In genomic region chr12:80406650-80407049, GRCm38 (mm10) we compare ENCODE assay signal across 9 mouse cellular contexts. TPM values are rescaled to one million over a fixed set of nuclear protein-coding genes. Genes with fewer than 3 reads are reported as not detected.
DNase-seq lines count a peak whose midpoint lies in the region; ATAC-seq and TF ChIP-seq lines count a peak whose summit lies in the region.
"Had no signal": no experiment of that assay in that cellular context is flagged by ENCODE, and none has a peak within 500 bp of the region (broad histone marks: within the 10 kb centered on the region; RNA-seq: fewer than 3 reads in every experiment).

No protein-coding gene starts in this region.

- WGBS in forebrain, postnatal 0 days, result 47% methylated on average over 3 of the region's 3 CpGs
- WGBS in forebrain, embryonic 15.5 days, result 37% methylated on average over 3 of the region's 3 CpGs
- WGBS in midbrain, embryonic 11.5 days, result 38% methylated on average over 3 of the region's 3 CpGs
- WGBS in midbrain, embryonic 13.5 days, result 42% methylated on average over 3 of the region's 3 CpGs

- no peak overlapping the region for H3K4me2 ChIP-seq in forebrain, postnatal 0 days (ENCODE audit: low read depth)
- H3K4me2 ChIP-seq in forebrain, embryonic 15.5 days (replicated peaks), result no peak overlapping the region
- no peak overlapping the region for H3K4me2 ChIP-seq in midbrain, embryonic 11.5 days
- H3K4me2 ChIP-seq in midbrain, embryonic 13.5 days (replicated peaks), result no peak overlapping the region
- H3K4me2 ChIP-seq: limb, embryonic 13.5 days had no signal

- peak; percentile 33 for DNase-seq in forebrain, postnatal 0 days
- DNase-seq in midbrain, embryonic 11.5 days (ENCODE audit: low spot score, missing footprints), result peak; percentile 90
- DNase-seq in adrenal gland, postnatal 25 days, result peak; percentile 51
- peak; percentile 53 for DNase-seq in hindlimb bud, embryonic 11.5 days (ENCODE audit: extremely low spot score, low read depth, low spot score)
- peak; percentile 69 for DNase-seq in naive thymus-derived CD4-positive, alpha-beta T cell, adult 2 months (ENCODE audit: low read depth)
- DNase-seq in frontal cortex, postnatal 36 days (ENCODE audit: low spot score in 2 of 2), result no peak

- TF ChIP-seq CTCF in forebrain, postnatal 0 days (IDR thresholded peaks at IDR 0.05; ENCODE audit: low read depth), result peak; percentile 70

- no peak overlapping the region for H3K9ac ChIP-seq in forebrain, postnatal 0 days
- H3K9ac ChIP-seq in forebrain, embryonic 15.5 days (replicated peaks), result no peak overlapping the region
- no peak overlapping the region for H3K9ac ChIP-seq in midbrain, embryonic 11.5 days (ENCODE audit: low read length)
- H3K9ac ChIP-seq in midbrain, embryonic 13.5 days (replicated peaks), result no peak overlapping the region
- H3K9ac ChIP-seq: limb, embryonic 13.5 days had no signal

- H3K27ac ChIP-seq in forebrain, postnatal 0 days (ENCODE audit: low read depth, low read length), result no peak overlapping the region
- H3K27ac ChIP-seq in forebrain, embryonic 15.5 days (replicated peaks), result no peak overlapping the region
- H3K27ac ChIP-seq in midbrain, embryonic 11.5 days (ENCODE audit: low read depth, low read length), result no peak overlapping the region
- no peak overlapping the region for H3K27ac ChIP-seq in midbrain, embryonic 13.5 days
- H3K27ac ChIP-seq: limb, embryonic 13.5 days had no signal

- H3K9me3 ChIP-seq in forebrain, postnatal 0 days (ENCODE audit: low read length), result no peaks in the 10 kb centered on the region
- H3K9me3 ChIP-seq in forebrain, embryonic 15.5 days, result no peaks in the 10 kb centered on the region
- H3K9me3 ChIP-seq in midbrain, embryonic 11.5 days (ENCODE audit: control insufficient read depth, low read length), result no peaks in the 10 kb centered on the region
- no peaks in the 10 kb centered on the region for H3K9me3 ChIP-seq in midbrain, embryonic 13.5 days
- H3K9me3 ChIP-seq: limb, embryonic 13.5 days had no signal

- no peaks in the 10 kb centered on the region for H3K27me3 ChIP-seq in forebrain, postnatal 0 days (ENCODE audit: insufficient read depth, low read length)
- no peaks in the 10 kb centered on the region for H3K27me3 ChIP-seq in forebrain, embryonic 15.5 days
- no peaks in the 10 kb centered on the region for H3K27me3 ChIP-seq in midbrain, embryonic 11.5 days (ENCODE audit: control insufficient read depth, insufficient read depth, low read length)
- no peaks in the 10 kb centered on the region for H3K27me3 ChIP-seq in midbrain, embryonic 13.5 days
- H3K27me3 ChIP-seq: limb, embryonic 13.5 days had no signal

- no peak for ATAC-seq in forebrain, postnatal 0 days
- no peak for ATAC-seq in forebrain, embryonic 15.5 days (replicated peaks)
- ATAC-seq in midbrain, embryonic 11.5 days (ENCODE audit: low FRiP score), result no peak
- no peak for ATAC-seq in midbrain, embryonic 13.5 days

- no peak overlapping the region for H3K4me3 ChIP-seq in forebrain, postnatal 0 days (ENCODE audit: low read depth, low read length)
- no peak overlapping the region for H3K4me3 ChIP-seq in forebrain, embryonic 15.5 days
- H3K4me3 ChIP-seq in midbrain, embryonic 11.5 days (ENCODE audit: low read depth, low read length), result no peak overlapping the region
- H3K4me3 ChIP-seq in midbrain, embryonic 13.5 days (replicated peaks), result no peak overlapping the region
- H3K4me3 ChIP-seq: limb, embryonic 13.5 days had no signal

- H3K36me3 ChIP-seq in forebrain, postnatal 0 days (ENCODE audit: insufficient read depth), result peaks cover 20% of the 10 kb centered on the region
- peaks cover 9% of the 10 kb centered on the region for H3K36me3 ChIP-seq in forebrain, embryonic 15.5 days
- H3K36me3 ChIP-seq in midbrain, embryonic 11.5 days (ENCODE audit: control insufficient read depth, insufficient read depth, low read length), result no peaks in the 10 kb centered on the region
- H3K36me3 ChIP-seq in midbrain, embryonic 13.5 days, result peaks cover 32% of the 10 kb centered on the region

- H3K4me1 ChIP-seq in forebrain, postnatal 0 days (ENCODE audit: insufficient read depth), result no peaks in the 10 kb centered on the region
- H3K4me1 ChIP-seq in forebrain, embryonic 15.5 days, result no peaks in the 10 kb centered on the region
- H3K4me1 ChIP-seq in midbrain, embryonic 11.5 days (ENCODE audit: control insufficient read depth, insufficient read depth, low read length), result no peaks in the 10 kb centered on the region
- no peaks in the 10 kb centered on the region for H3K4me1 ChIP-seq in midbrain, embryonic 13.5 days (replicated peaks)
- H3K4me1 ChIP-seq: limb, embryonic 13.5 days had no signal

RNA-seq across cellular contexts. Expression of gene Dcaf5, which starts 29.8 kb away (rescaled TPM):
- total RNA-seq in forebrain, postnatal 0 days (2014; rRNA removed), result 55.3 and 59.6 TPM in 2 replicates
- 14.3 and 16.8 TPM in 2 replicates for polyA plus RNA-seq in forebrain, postnatal 0 days (2015; fragmentation: Nextera tagmentation; extraction: Ambion mirVana)
- polyA plus RNA-seq in forebrain, embryonic 15.5 days (2015; fragmentation: Nextera tagmentation; extraction: Ambion mirVana), result 19.9 and 21.0 TPM in 2 replicates
- polyA plus RNA-seq in midbrain, embryonic 11.5 days (2014; fragmentation: Nextera tagmentation; extraction: Ambion mirVana), result 12.9 and 13.5 TPM in 2 replicates
- 25.8 and 28.2 TPM in 2 replicates for polyA plus RNA-seq in midbrain, embryonic 13.5 days (2015; fragmentation: Nextera tagmentation; extraction: Ambion mirVana)
- 28.7 and 37.2 TPM in 2 replicates for total RNA-seq in adrenal gland, postnatal 25 days (2021)

RNA-seq across cellular contexts. Expression of gene Exd2, which starts 56.2 kb away (rescaled TPM):
- 35.4 and 42.0 TPM in 2 replicates for total RNA-seq in forebrain, postnatal 0 days (2014; rRNA removed)
- 27.3 and 32.2 TPM in 2 replicates for polyA plus RNA-seq in forebrain, postnatal 0 days (2015; fragmentation: Nextera tagmentation; extraction: Ambion mirVana)
- 58.1 and 62.0 TPM in 2 replicates for polyA plus RNA-seq in forebrain, embryonic 15.5 days (2015; fragmentation: Nextera tagmentation; extraction: Ambion mirVana)
- polyA plus RNA-seq in midbrain, embryonic 11.5 days (2014; fragmentation: Nextera tagmentation; extraction: Ambion mirVana), result 40.3 and 49.2 TPM in 2 replicates
- polyA plus RNA-seq in midbrain, embryonic 13.5 days (2015; fragmentation: Nextera tagmentation; extraction: Ambion mirVana), result 54.8 and 58.4 TPM in 2 replicates
- total RNA-seq in adrenal gland, postnatal 25 days (2021), result 20.4 and 22.5 TPM in 2 replicates

Comparison
In these comparisons a context has a peak if more than half of its experiments do, and no peak if none do; other contexts are left out.
1. DNase-seq: peak in forebrain, postnatal 0 days (single experiment), midbrain, embryonic 11.5 days (single experiment), adrenal gland, postnatal 25 days (single experiment), hindlimb bud, embryonic 11.5 days (single experiment) and naive thymus-derived CD4-positive, alpha-beta T cell, adult 2 months (single experiment); none in frontal cortex, postnatal 36 days (0 of 2).